Mouse (Mus musculus): Measurements from ENCODE around the gene Fancl. TPM values are rescaled to one million over a fixed set of nuclear protein-coding genes. Genes with fewer than 3 reads are reported as not detected.

Gene Fancl
- total and polyA plus RNA-seq, 3 experiments = 35.3 to 71.9 (median 44.5) TPM

- Histone ChIP-seq H3K27me3 (replicated peaks) (no peaks in the 10 kb centered on the region), H3K9me3 (replicated peaks; ENCODE audit: low read length) (peaks cover 6% of the 10 kb centered on the region), H3K4me3 (replicated peaks in 1 of 3; ENCODE audit: low read depth in 2 of 3, low read length in 2 of 3, poor library complexity in 1 of 3) (no peak overlapping the region), H3K9ac (ENCODE audit: insufficient read depth, low read depth) (no peak overlapping the region), H3K79me2 (replicated peaks; ENCODE audit: control insufficient read depth, extremely low read depth, insufficient read depth, poor library complexity, severe bottlenecking) (no peaks in the 10 kb centered on the region), H3K36me3 (replicated peaks in 1 of 2; ENCODE audit: control insufficient read depth in 1 of 2, insufficient read depth in 1 of 2, low read length in 1 of 2) (peaks cover 6 to 42% of the 10 kb centered on the region in 2 experiments), H3K4me1 (ENCODE audit: control insufficient read depth in 1 of 2, insufficient read depth in 2 of 2) (peaks cover 0 to 17% of the 10 kb centered on the region in 2 experiments; a peak in 2 of 4 replicates), H3K27ac (ENCODE audit: insufficient read depth, low read depth) (no peak overlapping the region), H3K4me2 (ENCODE audit: insufficient read depth, low read depth, poor library complexity, severe bottlenecking) (no peak overlapping the region)
- DNase-seq (ENCODE audit: extremely low read depth) = no peak
- dilution Hi-C loops (cut with MboI; ENCODE audit: extremely low pct_ligation_motif_present, extremely low pct_unique_long_range_greater_than_20kb, low sequenced_read_pairs) = no loop called here
- in situ Hi-C loops (cut with MboI; ENCODE audit: low pct_ligation_motif_present, low pct_unique_long_range_greater_than_20kb, low sequenced_read_pairs) = no loop called here
- no peak for TF ChIP-seq KAT2A (IDR thresholded peaks at IDR 0.05; ENCODE audit: insufficient replicate concordance, low read length)
- no peak for TF ChIP-seq ZNF384 (IDR thresholded peaks at IDR 0.05; ENCODE audit: low read depth, low read length)
- no peak for TF ChIP-seq TBP (conservative IDR thresholded peaks at IDR 0.05; ENCODE audit: low read depth, low read length)
- TF ChIP-seq CTCF (conservative IDR thresholded peaks at IDR 0.05 in 1 of 2, IDR thresholded peaks at IDR 0.05 in 1 of 2; ENCODE audit: low read depth in 2 of 2, low read length in 2 of 2) = no peak
- TF ChIP-seq RCOR1 (conservative IDR thresholded peaks at IDR 0.05; ENCODE audit: low read depth, low read length) = no peak
- no peak for TF ChIP-seq RAD21 (IDR thresholded peaks at IDR 0.05; ENCODE audit: low read depth, low read length)
- no peak for TF ChIP-seq MYC (IDR thresholded peaks at IDR 0.05; ENCODE audit: low read depth, low read length)
- no peak for TF ChIP-seq PAX5 (IDR thresholded peaks at IDR 0.05; ENCODE audit: low read length)
- no peak for TF ChIP-seq BHLHE40 (IDR thresholded peaks at IDR 0.05; ENCODE audit: low read depth, low read length)
- TF ChIP-seq MXI1 (IDR thresholded peaks at IDR 0.05; ENCODE audit: low read depth, low read length) = no peak
- TF ChIP-seq ETS1 (conservative IDR thresholded peaks at IDR 0.05; ENCODE audit: low read depth, low read length) = no peak
- no peak for TF ChIP-seq ZMIZ1 (IDR thresholded peaks at IDR 0.05; ENCODE audit: low read depth, low read length)
- no peak for TF ChIP-seq SIN3A (IDR thresholded peaks at IDR 0.05; ENCODE audit: low read length)
- no peak for TF ChIP-seq ZC3H11A (IDR thresholded peaks at IDR 0.05; ENCODE audit: low read depth, low read length)
Observed at GRCm38 (mm10) chr11:26449789-26450188, 63.9 kb downstream of the Fancl start.

GRCm38 (mm10) chr11:26450636-26451035 lies 64.7 kb downstream of the Fancl start:
- dilution Hi-C loops (cut with MboI; ENCODE audit: extremely low pct_ligation_motif_present, extremely low pct_unique_long_range_greater_than_20kb, low sequenced_read_pairs) = no loop called here
- in situ Hi-C loops (cut with MboI; ENCODE audit: low pct_ligation_motif_present, low pct_unique_long_range_greater_than_20kb, low sequenced_read_pairs) = no loop called here
- H3K27ac ChIP-seq (ENCODE audit: insufficient read depth, low read depth) = no peak overlapping the region

More at GRCm38 (mm10) chr11:26450636-26451035, 64.7 kb downstream of the Fancl start:
- no peak for TF ChIP-seq ETS1 (conservative IDR thresholded peaks at IDR 0.05; ENCODE audit: low read depth, low read length)
- TF ChIP-seq RAD21 (IDR thresholded peaks at IDR 0.05; ENCODE audit: low read depth, low read length) = no peak
- TF ChIP-seq SMC3 (IDR thresholded peaks at IDR 0.05; ENCODE audit: low read depth, low read length) = no peak
- no peak for TF ChIP-seq ELF1 (IDR thresholded peaks at IDR 0.05; ENCODE audit: low read depth, low read length)
- TF ChIP-seq TBP (conservative IDR thresholded peaks at IDR 0.05; ENCODE audit: low read depth, low read length) = no peak
- no peak for TF ChIP-seq ZC3H11A (IDR thresholded peaks at IDR 0.05; ENCODE audit: low read depth, low read length)
- no peak for TF ChIP-seq NELFE (IDR thresholded peaks at IDR 0.05; ENCODE audit: low read depth, low read length)
- TF ChIP-seq POLR2AphosphoS2 (IDR thresholded peaks at IDR 0.05; ENCODE audit: low read depth, low read length) = no peak
- no peak for TF ChIP-seq NRF1 (IDR thresholded peaks at IDR 0.05; ENCODE audit: low read depth, low read length)
- no peak for TF ChIP-seq EP300 (IDR thresholded peaks at IDR 0.05; ENCODE audit: low read length)
- TF ChIP-seq SIN3A (IDR thresholded peaks at IDR 0.05; ENCODE audit: low read length) = no peak
- no peak for TF ChIP-seq PAX5 (IDR thresholded peaks at IDR 0.05; ENCODE audit: low read length)
- no peak for TF ChIP-seq CHD1 (IDR thresholded peaks at IDR 0.05; ENCODE audit: low read depth, low read length)
- Histone ChIP-seq H3K36me3 (replicated peaks in 1 of 2; ENCODE audit: control insufficient read depth in 1 of 2, insufficient read depth in 1 of 2, low read length in 1 of 2) (peaks cover 2 to 37% of the 10 kb centered on the region in 2 experiments), H3K4me3 (replicated peaks in 1 of 3; ENCODE audit: low read depth in 2 of 3, low read length in 2 of 3, poor library complexity in 1 of 3) (no peak overlapping the region), H3K79me2 (replicated peaks; ENCODE audit: control insufficient read depth, extremely low read depth, insufficient read depth, poor library complexity, severe bottlenecking) (no peaks in the 10 kb centered on the region), H3K9me3 (replicated peaks; ENCODE audit: low read length) (peaks cover 6% of the 10 kb centered on the region), H3K9ac (ENCODE audit: insufficient read depth, low read depth) (no peak overlapping the region), H3K4me1 (ENCODE audit: control insufficient read depth in 1 of 2, insufficient read depth in 2 of 2) (peaks cover 0 to 13% of the 10 kb centered on the region in 2 experiments; a peak in 2 of 4 replicates), H3K4me2 (ENCODE audit: insufficient read depth, low read depth, poor library complexity, severe bottlenecking) (no peak overlapping the region), H3K27me3 (replicated peaks) (no peaks in the 10 kb centered on the region)
- no peak for DNase-seq (ENCODE audit: extremely low read depth)
